Mouse (Mus musculus) gastrocnemius, adult 8-10 months (tissue): ENCODE results near the gene Srebf2. TPM values are rescaled to one million over a fixed set of nuclear protein-coding genes. Genes with fewer than 3 reads are reported as not detected.

Experiments used
- DNase-seq, 2 experiments: peaks; one replicate each; pipeline ENCODE4 v3.0.0; 2022; ENCODE audit warnings: low spot score in 2 of 2
- total RNA-seq, 4 experiments: library from RNA; stranded (reverse); gene quantifications; 2 replicates each; pipeline ENCODE4 v1.2.4; 2022

Srebf2 gene
- total RNA-seq, 4 experiments from 2014 or later = 8.4 to 11.5 (median 9.7) TPM

DNA sequence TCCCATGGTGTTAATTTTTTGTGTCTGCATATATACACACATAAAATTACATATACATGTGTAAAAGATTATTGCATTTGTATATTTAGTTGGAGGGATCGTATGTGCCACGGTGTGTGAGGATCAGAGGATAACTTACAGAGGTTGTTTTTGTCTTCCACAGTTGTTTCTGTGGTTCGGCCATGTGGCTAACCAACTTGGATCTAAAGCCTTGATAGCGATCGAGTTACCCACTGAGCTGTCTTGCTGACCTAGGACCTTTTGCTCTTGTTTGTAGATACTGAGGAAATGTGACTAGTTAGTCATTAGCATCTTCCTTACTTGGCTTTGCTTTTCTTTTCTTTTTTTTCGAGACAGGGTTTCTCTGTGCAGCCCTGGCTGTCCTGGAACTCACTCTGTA is 9.3 kb downstream of the Srebf2 start:
- DNase-seq = no peak

DNA sequence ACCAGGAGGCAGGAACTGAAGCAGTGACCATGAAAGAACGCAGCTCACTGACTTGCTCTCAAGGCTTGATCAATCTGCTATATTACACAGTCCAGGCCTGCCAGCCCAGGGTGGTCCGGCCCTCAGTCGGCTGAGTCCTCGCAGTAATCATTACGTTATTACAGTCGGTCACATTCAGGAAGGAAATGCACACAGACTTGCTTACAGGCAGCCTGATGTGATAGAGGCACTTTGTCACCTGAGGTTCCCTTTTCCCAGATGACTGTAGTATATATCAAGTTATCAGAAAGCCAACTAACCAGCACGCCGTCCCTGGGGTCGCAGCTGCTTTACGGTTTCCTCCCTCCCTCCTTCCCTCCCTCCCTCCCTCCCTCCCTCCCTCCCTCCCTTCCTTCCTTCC is 9.9 kb downstream of the Srebf2 start:
- no peak for DNase-seq

DNA sequence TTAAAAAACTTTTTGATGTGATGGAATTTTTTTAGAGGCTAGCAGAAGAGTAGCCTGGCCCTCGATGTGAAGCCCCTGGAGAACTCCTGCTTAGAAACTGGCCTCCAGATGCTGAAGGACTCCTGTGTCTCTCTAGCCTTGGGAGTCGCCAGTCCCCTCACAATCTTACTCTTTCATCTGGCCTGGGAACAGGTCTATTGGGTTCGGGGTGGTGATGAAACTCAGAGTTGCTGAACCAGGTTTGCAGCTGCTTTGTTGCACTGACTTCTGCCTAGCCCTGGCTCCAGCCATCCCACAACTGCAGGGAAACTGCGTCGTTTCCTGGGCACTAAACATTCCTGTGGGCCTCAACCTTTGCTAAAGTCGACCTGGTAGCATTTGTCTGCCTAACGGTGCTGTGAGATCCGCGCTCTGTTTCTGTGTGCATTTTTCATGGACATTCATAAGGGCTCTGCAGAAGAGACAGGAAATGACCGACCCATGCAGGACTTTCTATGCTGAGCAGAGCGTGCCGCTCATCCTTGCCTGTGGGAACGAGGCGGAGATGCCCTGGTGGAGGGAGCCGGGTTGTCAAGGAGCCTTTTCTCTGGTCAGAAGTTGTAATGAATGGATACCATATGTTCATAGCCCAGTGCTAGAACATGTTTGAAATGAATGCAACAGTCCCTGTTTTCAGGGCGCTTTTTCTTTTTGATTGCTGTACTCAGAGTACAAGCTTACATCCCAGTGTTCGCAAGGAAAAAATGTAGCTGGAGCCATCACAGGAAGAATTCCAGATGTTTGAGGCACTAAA is 11.5 kb downstream of the Srebf2 start:
- no peak for DNase-seq

DNA sequence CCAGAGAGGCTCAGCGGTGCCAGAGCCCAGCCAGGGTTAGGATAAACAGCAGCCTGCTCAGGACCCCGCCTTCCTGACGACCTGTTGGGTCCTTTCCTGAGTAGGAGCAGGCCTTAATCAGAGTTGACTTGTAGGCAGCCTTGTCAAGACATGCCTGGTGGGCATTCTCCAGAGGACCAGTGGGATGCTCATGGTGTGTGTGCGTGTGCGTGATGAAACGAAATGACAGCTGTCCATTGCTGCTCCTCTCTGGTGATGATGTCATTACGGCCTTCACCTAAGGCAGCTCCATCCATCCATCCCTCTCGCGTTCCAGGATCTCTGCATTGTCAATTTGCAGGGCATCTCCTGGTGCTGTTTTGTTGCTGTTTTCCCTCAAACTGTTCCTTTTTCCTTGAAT is 12.5 kb downstream of the Srebf2 start:
- no peak for DNase-seq

DNA sequence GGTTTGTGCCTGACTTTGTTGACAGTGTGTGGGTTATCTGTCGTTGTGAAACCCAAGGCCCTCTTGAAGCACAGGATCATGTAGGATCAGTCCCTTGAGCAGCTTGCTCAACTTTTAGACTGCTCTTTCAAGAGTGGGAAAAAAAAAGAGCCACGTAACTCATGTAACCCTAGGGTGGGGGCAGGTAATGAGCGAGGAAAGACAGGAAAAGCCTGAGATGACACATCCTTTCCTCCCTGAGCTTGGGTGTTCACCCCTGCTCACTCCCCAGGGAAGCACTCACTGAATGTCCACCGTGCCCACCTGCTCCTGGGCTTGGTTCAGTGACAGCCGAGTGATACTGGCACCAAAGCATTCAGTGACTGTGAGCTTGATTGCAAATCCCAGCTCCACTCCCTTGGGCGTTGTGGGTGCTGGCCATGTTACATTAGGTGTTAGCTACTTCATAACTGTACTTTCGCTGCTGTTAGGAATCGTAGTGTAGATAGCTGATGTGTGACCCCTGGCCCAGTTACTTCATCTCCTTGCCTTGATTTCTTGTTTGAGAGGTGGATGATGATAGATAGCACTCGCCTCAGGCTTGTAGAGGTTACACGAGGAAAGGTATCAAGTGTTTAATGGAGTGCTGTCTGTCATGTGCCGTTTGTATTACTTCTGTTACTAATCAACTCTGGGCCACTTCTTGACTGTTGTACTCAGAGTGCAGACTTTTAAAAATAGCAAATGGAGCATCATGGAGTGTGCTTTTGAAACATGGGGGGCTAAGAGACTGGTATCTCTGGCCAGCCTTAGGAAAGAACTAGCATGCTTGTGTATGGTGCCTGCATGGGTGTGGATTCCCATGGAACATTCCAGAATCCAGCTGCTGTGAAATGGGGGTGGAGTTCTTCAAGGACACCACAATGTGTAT is 14.0 kb downstream of the Srebf2 start:
- DNase-seq = no peak

DNA sequence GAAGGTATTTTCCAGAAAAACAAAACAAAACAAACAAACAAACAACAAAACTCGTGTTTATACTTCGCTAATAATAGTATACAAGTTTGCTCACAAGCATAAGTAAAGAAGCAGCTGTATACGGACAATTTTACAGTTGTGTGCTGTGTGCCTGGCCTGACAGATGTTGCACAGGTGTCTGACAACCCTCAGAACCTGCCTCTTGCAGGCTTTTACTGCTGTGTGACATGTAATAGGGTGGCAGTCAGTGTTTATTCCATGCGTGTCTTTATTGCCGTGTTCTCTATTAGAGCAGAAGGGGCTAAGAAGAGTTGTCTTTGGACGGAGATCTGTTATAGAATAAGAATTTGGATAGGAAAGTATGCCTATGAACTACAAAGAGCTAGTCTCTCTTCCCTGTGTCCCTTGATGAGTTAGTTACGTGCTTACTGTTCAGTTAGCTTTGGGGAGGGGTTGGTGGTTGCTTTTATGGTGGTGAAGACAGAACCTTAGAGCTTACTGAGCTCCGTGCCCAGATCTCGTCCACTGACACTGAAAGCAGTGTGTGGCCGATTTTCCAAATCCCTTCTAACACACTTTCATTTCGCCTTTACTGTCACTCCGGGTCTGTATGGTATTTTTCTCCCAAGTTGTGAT is 15.1 kb downstream of the Srebf2 start:
- no peak for DNase-seq

DNA sequence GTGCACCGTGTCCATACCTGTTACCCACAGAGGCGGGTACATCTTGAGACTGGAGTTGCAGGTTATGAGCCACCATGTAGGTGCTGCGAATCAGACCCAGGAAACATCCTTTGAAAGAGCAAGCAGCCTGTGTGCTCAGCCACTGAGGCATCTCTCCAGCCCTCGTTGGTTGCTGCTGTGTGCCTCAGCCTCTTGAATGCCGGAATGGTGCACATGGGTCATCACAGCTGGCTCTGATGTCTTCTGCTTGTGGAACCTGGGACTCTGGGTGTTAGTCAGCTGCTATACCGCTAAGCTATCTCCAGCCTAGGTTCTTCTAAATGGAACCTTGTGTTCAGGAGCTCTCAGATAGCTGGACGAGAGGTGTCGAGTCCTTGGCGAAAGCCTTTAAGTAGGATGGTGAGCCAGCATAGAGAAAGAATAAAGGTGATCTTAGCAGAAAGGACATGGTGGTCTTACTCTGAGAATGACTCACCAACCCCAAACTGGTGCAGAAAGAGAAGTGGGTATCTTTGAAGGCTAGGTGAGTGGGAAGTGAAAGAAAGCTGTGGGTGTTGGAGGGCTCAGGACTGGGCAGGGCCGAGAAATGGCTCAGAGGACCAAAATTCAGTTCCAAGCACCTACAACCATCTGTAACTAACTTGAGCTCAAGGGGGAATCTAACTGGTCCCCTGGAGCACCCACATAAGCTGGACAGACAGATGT is 16.5 kb downstream of the Srebf2 start:
- DNase-seq = no peak

DNA sequence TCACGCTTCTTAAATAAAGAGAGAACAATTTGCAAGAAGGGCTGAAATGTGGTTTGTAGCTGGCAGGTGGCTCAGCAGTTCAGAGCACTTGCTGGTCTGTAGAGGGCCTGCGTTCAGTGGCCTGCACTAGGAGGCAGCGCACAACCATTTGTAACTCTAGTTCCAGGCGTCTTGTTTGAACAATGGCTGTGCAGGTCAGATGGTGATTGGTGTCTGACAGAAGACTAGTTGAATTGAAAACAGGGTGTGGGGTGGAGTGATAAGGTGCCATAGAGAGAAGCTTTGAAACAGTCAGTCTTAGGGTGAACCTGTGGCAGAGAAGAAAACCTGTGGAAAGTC is 17.0 kb downstream of the Srebf2 start:
- DNase-seq = no peak

DNA sequence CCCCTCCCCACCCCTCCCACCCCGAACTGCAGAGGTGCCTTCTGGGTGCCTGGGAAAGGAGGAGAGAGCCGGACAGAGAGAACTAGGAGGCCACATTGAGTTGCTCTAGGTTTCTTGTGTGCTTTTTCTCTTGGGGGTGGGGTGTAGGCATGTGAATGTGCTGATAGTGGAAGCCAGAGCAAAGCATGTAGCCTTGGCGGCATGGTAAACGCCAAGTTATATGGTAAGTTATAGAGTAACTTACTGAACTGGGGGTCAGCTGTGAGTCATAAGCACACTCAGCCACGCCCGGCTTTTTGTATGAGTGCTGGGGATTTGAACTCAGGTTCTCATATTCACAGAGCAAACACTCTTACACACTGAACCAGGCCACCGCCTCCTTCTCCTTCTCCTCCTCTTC is 17.5 kb downstream of the Srebf2 start:
- DNase-seq = no peak

DNA sequence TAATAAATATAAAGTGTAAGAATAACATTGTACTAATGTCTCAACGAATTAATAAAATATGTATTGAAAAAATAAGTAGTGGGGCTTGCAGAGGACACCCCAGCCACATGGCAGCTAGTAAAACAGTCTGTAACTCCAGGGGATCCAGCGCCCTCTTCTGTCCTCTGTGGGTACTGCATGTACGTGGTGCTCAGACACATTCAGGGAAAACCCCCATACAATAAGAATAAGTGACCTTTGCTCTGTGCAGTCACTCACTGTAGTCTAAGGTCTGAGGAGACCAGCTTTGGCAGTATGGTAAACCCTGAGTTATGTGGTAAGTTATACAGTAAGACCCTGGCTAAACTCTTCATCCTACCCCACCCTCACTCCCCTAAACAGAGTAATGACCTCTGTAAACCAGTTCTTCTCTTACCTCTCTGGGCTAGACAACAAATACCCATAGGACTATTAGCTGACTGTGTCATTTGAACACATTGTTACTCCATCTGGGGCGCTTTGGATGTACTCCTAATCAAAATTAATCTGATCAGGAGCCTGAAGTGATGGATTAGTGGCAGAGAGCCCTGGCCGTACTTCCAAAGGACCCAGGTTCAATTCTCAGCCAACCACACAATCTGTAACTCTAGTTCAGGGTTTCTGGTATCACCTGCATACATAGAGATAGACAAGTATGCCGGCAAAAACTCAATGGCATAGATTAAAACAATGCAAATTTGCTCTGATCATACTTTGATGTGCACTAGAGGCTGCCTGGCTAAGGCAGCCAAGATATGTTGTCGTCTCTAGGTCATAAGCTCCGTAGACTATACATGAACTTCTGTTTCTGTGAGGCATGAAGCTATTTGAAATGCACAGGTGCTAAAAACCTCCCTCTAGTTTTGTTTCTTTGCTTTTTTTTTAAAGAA is 18.6 kb downstream of the Srebf2 start:
- peak; percentile 64 to 71 for DNase-seq

DNA sequence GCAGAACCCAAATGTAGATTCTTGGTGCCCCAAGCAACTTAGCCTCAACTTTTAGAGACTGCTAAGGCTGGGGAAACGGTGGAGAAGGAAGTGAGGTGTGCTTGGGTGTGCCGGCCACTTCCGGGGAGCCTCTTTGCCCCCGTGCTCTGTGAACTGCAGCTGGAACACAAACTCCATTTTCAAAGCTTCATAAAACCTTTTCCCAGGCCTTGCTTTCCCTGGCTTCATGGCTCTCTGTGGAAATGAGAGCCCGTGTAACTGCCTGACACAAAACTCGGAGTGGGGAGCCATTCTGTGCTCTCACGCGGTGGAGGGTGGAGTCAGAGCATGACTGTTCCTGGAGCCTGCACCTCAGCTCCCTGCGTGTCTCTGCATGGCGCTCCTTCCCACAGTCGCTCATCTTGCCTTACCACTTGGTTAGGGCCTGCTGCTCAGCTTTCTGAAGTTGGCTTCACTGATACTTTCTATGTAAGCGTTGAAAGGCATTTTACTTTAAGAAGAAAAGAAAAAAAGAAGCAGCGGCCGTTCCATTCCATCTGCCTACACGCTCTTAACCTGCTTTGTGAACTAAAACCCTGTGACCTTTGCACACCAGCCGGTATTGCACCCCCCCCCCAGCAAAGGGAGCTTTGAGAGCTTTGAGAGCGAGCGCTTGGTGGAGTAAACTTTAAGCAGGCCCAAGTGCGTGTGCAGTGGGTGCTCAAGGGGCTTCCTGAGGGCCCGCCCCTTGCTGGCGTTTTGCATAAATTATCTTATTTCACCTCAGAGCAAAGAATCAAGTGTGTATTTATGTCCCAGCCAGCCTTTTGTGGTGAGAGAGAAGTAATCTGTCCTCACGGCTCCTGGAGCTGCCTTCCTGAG is 19.5 kb downstream of the Srebf2 start:
- no peak for DNase-seq

DNA sequence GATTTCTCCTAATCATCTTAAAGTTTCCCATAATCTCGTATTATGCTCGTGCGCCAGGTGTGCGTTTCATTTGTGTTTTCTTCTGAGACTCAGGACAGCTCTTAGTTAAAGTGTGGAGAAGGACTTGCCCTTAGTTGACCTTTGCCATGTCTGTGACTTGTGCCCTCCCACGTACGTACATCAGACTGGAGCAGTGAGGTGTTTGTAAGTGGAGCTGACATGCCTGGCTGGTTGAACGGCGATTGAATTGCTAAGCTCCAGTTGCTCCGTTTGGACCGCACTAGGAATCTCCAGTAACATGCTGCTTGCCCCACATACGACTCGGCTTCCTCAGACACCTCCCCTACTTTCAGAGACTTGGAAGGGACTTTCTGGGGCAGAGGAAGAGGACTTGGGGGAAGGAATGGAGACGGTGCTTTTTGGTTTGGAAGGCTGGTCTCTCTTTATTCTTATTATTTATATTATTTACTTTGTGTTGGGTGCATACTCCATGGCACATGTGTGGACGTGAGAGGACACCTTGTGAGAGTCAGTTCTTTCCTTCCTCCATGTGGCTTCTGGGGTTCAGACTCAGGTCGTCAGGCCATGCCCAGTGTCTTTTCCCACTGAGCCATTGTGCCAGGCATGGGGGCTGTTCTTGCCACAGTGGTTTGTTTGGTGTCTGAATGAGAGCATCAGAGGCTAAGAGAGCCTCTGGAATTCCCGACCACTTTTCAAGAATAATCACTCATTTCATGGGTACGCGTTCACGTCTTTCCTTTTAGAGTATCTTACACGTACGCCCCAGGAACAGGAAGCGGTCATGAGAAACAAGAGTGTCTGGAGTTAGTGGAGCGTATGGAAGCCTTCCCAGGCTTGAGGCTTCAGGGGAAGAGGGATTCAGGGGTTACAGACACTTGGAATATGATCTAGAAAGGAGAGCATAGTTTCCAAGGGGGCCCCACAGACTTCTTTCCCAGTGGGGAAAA is 20.5 kb downstream of the Srebf2 start:
- peak; percentile 50 to 60 for DNase-seq

DNA sequence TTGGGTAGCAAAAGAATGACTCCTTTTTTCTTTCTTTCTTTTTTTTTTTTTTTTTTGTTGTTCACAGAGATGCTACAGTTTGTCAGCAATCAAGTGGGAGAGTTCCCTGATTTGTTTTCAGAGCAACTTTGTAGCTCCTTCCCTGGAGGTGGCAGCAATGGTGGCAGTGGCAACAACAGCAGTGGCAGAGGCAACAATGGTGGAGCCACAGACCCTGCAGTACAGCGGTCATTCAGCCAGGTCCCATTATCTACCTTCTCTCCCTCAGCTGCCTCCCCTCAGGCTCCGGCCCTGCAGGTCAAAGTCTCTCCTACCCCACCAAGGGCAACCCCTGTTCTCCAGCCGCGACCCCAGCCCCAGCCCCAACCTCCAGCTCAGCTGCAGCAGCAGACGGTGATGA is 22.7 kb downstream of the Srebf2 start:
- no peak for DNase-seq

DNA sequence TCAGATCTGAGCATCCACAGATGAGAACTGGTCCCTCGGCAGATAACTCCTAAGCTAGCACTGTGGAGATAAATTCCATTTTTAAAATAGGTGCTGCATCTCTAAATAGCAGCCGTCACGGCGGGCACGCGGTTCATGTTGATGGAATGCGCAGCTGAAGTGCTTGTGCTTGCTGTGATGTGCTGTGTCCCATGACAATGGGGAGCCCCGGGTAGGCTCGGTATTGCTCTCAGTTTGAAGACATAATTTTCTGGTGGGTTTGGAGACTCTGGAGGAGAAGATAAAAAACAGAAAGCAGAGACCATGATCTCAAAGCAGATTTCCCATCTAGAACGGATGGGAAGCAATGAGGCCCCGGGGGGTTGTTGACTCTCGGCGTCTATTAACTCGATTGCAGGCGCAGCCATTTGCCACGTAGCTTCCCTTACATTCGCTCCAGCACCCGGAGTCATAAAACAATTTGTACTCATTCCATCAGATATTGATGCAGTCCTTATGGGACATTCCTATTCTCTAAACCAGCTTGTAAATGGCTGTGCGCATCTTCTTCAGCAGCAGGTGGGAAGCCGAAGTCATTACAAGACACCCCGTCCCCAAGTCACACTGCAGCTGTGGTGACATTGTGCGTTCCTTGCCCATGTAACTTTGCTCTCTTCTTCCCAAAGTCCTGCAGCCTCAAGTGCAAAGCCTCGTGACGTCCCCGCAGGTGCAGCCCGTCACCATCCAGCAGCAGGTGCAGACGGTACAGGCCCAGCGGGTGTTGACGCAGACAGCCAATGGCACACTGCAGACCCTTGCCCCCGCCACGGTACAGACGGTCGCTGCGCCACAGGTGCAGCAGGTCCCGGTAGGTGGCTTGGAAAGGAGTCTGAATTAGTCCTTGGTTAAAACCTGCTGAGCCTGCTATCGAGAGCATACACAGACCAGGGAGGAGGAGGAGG is 23.7 kb downstream of the Srebf2 start:
- DNase-seq = no peak

DNA sequence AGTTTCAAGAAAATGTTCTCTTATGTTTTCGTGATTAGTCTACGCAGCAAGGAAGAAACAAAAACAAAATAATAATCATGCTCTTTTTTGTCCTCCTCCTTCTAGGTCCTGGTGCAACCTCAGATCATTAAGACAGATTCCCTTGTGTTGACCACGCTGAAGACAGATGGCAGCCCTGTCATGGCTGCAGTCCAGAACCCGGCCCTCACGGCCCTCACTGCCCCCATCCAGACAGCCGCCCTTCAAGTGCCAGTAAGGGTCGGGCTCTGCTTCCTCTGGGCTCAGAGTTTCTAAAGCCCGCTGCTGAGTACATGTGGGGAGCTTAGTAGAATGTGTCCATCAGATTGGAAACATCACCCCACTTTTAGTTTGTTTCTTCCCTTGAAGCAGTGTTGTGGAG is 25.7 kb downstream of the Srebf2 start:
- DNase-seq = no peak

DNA sequence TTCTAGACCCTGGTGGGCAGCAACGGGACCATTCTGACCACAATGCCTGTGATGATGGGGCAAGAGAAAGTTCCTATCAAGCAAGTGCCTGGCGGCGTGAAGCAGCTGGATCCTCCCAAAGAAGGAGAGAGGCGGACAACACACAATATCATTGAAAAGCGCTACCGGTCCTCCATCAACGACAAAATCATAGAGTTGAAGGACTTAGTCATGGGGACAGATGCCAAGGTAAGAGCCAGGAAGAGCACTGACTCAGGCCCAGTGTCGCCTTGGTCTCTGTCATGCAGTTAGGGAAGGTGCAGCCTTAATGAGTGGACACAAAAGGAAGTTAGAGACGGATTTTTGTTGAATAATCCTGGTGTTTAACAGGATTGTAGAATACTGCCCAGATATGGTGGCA is 28.1 kb downstream of the Srebf2 start:
- no peak for DNase-seq

DNA sequence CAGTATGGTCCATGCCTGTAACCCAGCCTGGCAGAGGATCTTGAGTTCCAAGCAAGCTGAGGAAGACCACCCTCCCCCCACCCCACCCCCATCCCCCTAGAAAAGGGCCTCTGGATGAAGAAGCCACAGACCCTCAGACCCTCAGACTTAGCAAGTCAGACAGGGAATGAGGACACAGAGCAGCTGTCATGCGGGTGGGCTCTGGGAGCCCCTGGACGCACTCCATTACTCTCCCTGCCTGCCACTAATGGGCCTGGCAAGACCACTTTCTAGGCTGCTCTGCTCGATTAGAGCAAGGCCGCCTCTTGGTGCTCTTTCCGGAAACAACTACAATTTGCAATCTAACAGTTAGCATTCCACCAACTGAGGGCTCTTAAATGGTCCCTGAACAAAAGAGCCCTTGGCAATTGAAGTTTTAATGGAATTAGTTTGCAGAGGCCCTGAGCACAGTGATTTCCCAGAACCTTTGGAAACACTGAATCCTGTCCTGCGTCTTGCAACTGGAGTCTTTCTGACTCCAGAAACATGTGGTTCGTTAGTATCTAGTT is 30.8 kb downstream of the Srebf2 start:
- DNase-seq = no peak
